Mouse (Mus musculus): Measurements from ENCODE around the gene Stam2.

- TF ChIP-seq CTCF (IDR thresholded peaks at IDR 0.05; ENCODE audit: insufficient read depth, low read depth, low read length): no peak
- no peak for TF ChIP-seq POLR2A (IDR thresholded peaks at IDR 0.05; ENCODE audit: insufficient read depth, low read depth, low read length)
Measured at GRCm38 (mm10) chr2:52730891-52731290, 11.2 kb downstream of the Stam2 start.
